ENCODE assay signal across 12 mouse cellular contexts in the genomic region with DNA sequence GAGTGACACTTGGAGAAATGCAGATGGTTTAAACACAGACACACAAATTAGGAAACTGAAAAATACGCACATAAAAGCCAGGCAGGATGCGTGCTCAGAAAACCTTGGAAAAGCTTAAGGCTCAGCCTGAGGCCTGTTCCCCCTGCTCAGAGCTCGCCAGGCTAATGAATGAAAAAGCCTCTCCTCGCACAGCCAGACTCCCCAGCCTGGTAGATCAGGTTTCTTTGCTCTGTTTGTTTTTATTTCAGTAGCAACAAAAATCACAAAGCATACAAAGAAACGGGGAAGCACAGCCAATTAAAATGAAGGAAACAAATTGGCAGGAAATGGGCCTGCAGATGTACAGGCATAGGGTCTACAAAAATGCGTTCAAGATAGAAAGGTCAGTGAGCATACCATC.
DNase-seq lines count a peak whose midpoint lies in the region; ATAC-seq lines count a peak whose summit lies in the region.
"Had no signal": no experiment of that assay in that cellular context is flagged by ENCODE, and none has a peak within 500 bp of the region (broad histone marks: within the 10 kb centered on the region; RNA-seq: fewer than 3 reads in every experiment).

No protein-coding gene starts in this region.

- no peaks in the 10 kb centered on the region for H3K4me1 ChIP-seq in hindbrain, embryonic 11.5 days (replicated peaks; ENCODE audit: control insufficient read depth, insufficient read depth, low read length)
- H3K4me1 ChIP-seq in hindbrain, embryonic 16.5 days (ENCODE audit: control insufficient read depth, insufficient read depth, low read depth, low read length) = no peaks in the 10 kb centered on the region
- H3K4me1 ChIP-seq in midbrain, embryonic 15.5 days = no peaks in the 10 kb centered on the region
- H3K4me1 ChIP-seq in midbrain, embryonic 13.5 days (replicated peaks) = 0 out of 2 replicates have a peak, but pooled peaks cover 5% of the 10 kb centered on the region
- H3K4me1 ChIP-seq in embryonic facial prominence, embryonic 11.5 days (ENCODE audit: control insufficient read depth, insufficient read depth, low read length) = no peaks in the 10 kb centered on the region
- H3K4me1 ChIP-seq: liver, embryonic 13.5 days had no signal

- peak; percentile 4 for DNase-seq in hindbrain, embryonic 11.5 days (ENCODE audit: low spot score)
- peak; percentile 71 for DNase-seq in embryonic facial prominence, embryonic 11.5 days (ENCODE audit: low spot score)
- DNase-seq in testis, postnatal 10 days (ENCODE audit: low spot score) = no peak
- DNase-seq in gastrocnemius, postnatal 25 days = no peak
- DNase-seq: cerebellum, adult 9-11 months; gastrocnemius, postnatal 36 days; liver, embryonic 13.5 days; lung, postnatal 14 days; thymus, postnatal 14 days had no signal

- ATAC-seq in hindbrain, embryonic 11.5 days (ENCODE audit: low FRiP score) = no peak
- no peak for ATAC-seq in hindbrain, embryonic 16.5 days
- no peak for ATAC-seq in midbrain, embryonic 15.5 days (replicated peaks)
- ATAC-seq in midbrain, embryonic 13.5 days = no peak
- 0 out of 2 replicates have a peak, but pooled peaks have one; percentile 59 for ATAC-seq in embryonic facial prominence, embryonic 11.5 days (replicated peaks; ENCODE audit: insufficient number of reproducible peaks, low FRiP score, low TSS enrichment, low read depth)

- H3K36me3 ChIP-seq in hindbrain, embryonic 11.5 days (ENCODE audit: control insufficient read depth, insufficient read depth, low read length) = no peaks in the 10 kb centered on the region
- no peaks in the 10 kb centered on the region for H3K36me3 ChIP-seq in hindbrain, embryonic 16.5 days (ENCODE audit: control insufficient read depth, insufficient read depth, low read length)
- H3K36me3 ChIP-seq in midbrain, embryonic 15.5 days (replicated peaks) = no peaks in the 10 kb centered on the region
- H3K36me3 ChIP-seq in midbrain, embryonic 13.5 days = no peaks in the 10 kb centered on the region
- no peaks in the 10 kb centered on the region for H3K36me3 ChIP-seq in embryonic facial prominence, embryonic 11.5 days (replicated peaks; ENCODE audit: control insufficient read depth, insufficient read depth, low read depth, low read length)
- H3K36me3 ChIP-seq: liver, embryonic 13.5 days had no signal

- H3K4me2 ChIP-seq in hindbrain, embryonic 11.5 days (replicated peaks; ENCODE audit: low read depth, low read length) = no peak overlapping the region
- H3K4me2 ChIP-seq in hindbrain, embryonic 16.5 days (ENCODE audit: low read length) = no peak overlapping the region
- no peak overlapping the region for H3K4me2 ChIP-seq in midbrain, embryonic 15.5 days
- H3K4me2 ChIP-seq in midbrain, embryonic 13.5 days (replicated peaks) = no peak overlapping the region
- H3K4me2 ChIP-seq in embryonic facial prominence, embryonic 11.5 days (ENCODE audit: low read depth, low read length) = no peak overlapping the region
- H3K4me2 ChIP-seq: liver, embryonic 13.5 days had no signal

- no peak overlapping the region for H3K9ac ChIP-seq in hindbrain, embryonic 11.5 days (ENCODE audit: low read depth, low read length)
- no peak overlapping the region for H3K9ac ChIP-seq in hindbrain, embryonic 16.5 days (ENCODE audit: low read depth, low read length)
- no peak overlapping the region for H3K9ac ChIP-seq in midbrain, embryonic 15.5 days
- H3K9ac ChIP-seq in midbrain, embryonic 13.5 days (replicated peaks) = no peak overlapping the region
- no peak overlapping the region for H3K9ac ChIP-seq in embryonic facial prominence, embryonic 11.5 days (replicated peaks; ENCODE audit: low read length)
- H3K9ac ChIP-seq: liver, embryonic 13.5 days had no signal

- no peak overlapping the region for H3K27ac ChIP-seq in hindbrain, embryonic 11.5 days (ENCODE audit: low read depth, low read length)
- H3K27ac ChIP-seq in hindbrain, embryonic 16.5 days (ENCODE audit: low read depth, low read length) = no peak overlapping the region
- H3K27ac ChIP-seq in midbrain, embryonic 15.5 days = peak overlapping the region; percentile 9; the same call in 1 of the 2 replicates
- no peak overlapping the region for H3K27ac ChIP-seq in midbrain, embryonic 13.5 days
- H3K27ac ChIP-seq in embryonic facial prominence, embryonic 11.5 days (replicated peaks; ENCODE audit: low read depth, low read length) = no peak overlapping the region
- H3K27ac ChIP-seq: liver, embryonic 13.5 days had no signal

- no peak overlapping the region for H3K4me3 ChIP-seq in hindbrain, embryonic 11.5 days (ENCODE audit: low read depth, low read length)
- no peak overlapping the region for H3K4me3 ChIP-seq in hindbrain, embryonic 16.5 days (ENCODE audit: low read length)
- no peak overlapping the region for H3K4me3 ChIP-seq in midbrain, embryonic 15.5 days
- no peak overlapping the region for H3K4me3 ChIP-seq in midbrain, embryonic 13.5 days (replicated peaks)
- no peak overlapping the region for H3K4me3 ChIP-seq in embryonic facial prominence, embryonic 11.5 days (ENCODE audit: low read depth, low read length)
- H3K4me3 ChIP-seq: liver, embryonic 13.5 days had no signal

- H3K9me3 ChIP-seq in hindbrain, embryonic 11.5 days (ENCODE audit: control insufficient read depth, low read length) = no peaks in the 10 kb centered on the region
- H3K9me3 ChIP-seq in hindbrain, embryonic 16.5 days (ENCODE audit: control insufficient read depth, low read length) = no peaks in the 10 kb centered on the region
- H3K9me3 ChIP-seq in midbrain, embryonic 15.5 days = no peaks in the 10 kb centered on the region
- no peaks in the 10 kb centered on the region for H3K9me3 ChIP-seq in midbrain, embryonic 13.5 days
- H3K9me3 ChIP-seq in embryonic facial prominence, embryonic 11.5 days (replicated peaks; ENCODE audit: control insufficient read depth, low read length) = no peaks in the 10 kb centered on the region
- H3K9me3 ChIP-seq: liver, embryonic 13.5 days had no signal

- 29% methylated on average over 6 of the region's 6 CpGs for WGBS in hindbrain, embryonic 11.5 days
- WGBS in hindbrain, embryonic 16.5 days = 22% methylated on average over 6 of the region's 6 CpGs
- 21% methylated on average over 6 of the region's 6 CpGs for WGBS in midbrain, embryonic 15.5 days
- WGBS in midbrain, embryonic 13.5 days = 25% methylated on average over 6 of the region's 6 CpGs
- WGBS in embryonic facial prominence, embryonic 11.5 days = 7% methylated on average over 6 of the region's 6 CpGs

- no peaks in the 10 kb centered on the region for H3K27me3 ChIP-seq in hindbrain, embryonic 11.5 days (ENCODE audit: control insufficient read depth, insufficient read depth, low read length)
- H3K27me3 ChIP-seq in hindbrain, embryonic 16.5 days (replicated peaks; ENCODE audit: control insufficient read depth, insufficient read depth, low read length) = no peaks in the 10 kb centered on the region
- H3K27me3 ChIP-seq in midbrain, embryonic 15.5 days (replicated peaks) = no peaks in the 10 kb centered on the region
- H3K27me3 ChIP-seq in midbrain, embryonic 13.5 days = no peaks in the 10 kb centered on the region
- H3K27me3 ChIP-seq in embryonic facial prominence, embryonic 11.5 days (ENCODE audit: control insufficient read depth, insufficient read depth, low read length) = no peaks in the 10 kb centered on the region
- H3K27me3 ChIP-seq: liver, embryonic 13.5 days had no signal

Comparison
In these comparisons a context has a peak if more than half of its experiments do, and no peak if none do; other contexts are left out.
1. DNase-seq: peak in hindbrain, embryonic 11.5 days (single experiment) and embryonic facial prominence, embryonic 11.5 days (single experiment); none in testis, postnatal 10 days (single experiment) and gastrocnemius, postnatal 25 days (single experiment).